Mouse (Mus musculus) T-helper 1 cell (primary cell): ENCODE results near the gene Prm2.

Experiments
- in situ Hi-C: fragments of 300-600 bp; cut with MboI, MseI; formaldehyde crosslinking; loops from one replicate; pipeline ENCODE4 v1.15.1; 2025; ENCODE audit warnings: high pct_unique_total_duplicates

Gene Prm2

DNA sequence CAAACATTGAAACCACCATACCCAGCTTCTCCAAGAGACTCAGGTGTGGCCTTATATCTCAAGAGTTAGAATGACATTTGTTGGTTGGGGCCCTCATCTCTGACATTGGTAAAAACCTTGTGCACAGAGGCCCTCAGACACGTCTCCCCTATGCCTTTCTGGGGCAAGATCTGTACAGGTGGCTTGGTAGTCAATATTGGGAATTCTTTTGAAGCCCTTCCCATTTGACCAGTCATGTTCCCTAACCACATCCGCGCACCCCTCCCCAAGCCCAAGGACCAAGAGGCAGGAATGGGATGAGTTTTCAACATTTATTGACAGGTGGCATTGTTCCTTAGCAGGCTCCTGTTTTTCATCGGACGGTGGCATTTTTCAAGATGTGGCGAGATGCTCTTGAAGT lies at the start of gene Prm2:
Prm2 (minus strand) TSS at position 101 of the 400 bp plus-strand sequence.
- in situ Hi-C loops, result no loop called here

DNA sequence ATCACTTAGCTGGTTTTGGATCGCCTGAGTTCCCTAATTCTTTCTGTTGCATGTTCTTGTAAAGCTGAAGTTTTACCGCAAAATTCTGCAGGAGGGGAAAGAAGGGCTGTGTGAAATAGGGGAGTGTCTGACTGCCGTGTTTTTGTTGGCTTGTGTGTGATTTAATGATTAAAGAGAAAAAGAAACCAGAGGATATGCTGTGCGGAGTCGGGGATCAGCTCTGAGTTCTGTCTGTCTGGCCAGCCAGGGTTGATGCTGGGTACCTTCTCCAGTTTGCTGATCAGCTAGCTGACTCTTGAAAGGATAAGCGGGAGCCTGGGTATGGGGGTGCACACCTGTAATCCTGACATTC lies 48.4 kb upstream of the Prm2 start:
- in situ Hi-C loops, result loop anchor here (10.0 kb wide), 1 partner anchor 179 kb away; no protein-coding TSS in a partner anchor

GRCm38 (mm10) chr16:10843486-10844318 lies 47.8 kb upstream of the Prm2 start:
- in situ Hi-C loops, result loop anchor here (10.0 kb wide), 1 partner anchor 179 kb away; no protein-coding TSS in a partner anchor

DNA sequence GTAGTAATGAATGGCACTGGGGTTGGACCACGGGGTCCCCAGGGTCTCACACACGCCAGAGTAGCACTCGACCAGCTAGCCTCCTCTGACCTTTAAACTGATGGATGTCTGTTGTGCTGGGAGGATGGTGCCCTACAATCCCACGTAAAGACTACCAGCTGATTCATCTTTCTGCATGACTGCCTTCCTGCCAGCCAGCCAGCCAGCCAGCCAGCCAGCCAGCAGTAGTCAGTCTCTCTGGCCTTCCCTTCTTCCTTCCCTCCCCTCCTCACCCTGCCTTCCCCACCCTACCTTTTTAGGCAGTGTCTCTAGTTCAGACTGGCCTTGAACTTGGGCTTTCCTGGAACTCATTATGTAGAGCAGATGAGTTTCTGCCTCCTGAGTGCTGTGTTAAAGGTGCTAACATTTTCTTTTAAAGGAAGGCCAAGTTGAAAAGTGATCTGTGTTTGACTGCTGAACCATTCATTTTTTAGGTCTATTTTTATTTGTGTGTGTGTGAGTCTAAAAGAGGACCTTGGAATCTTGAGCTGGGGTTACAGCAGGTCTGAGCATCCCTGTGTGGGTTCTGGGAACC lies 46.4 kb upstream of the Prm2 start:
- in situ Hi-C loops, result loop anchor here (10.0 kb wide), 1 partner anchor 178 kb away; no protein-coding TSS in a partner anchor

- in situ Hi-C loops, result loop anchor here (10.0 kb wide), 1 partner anchor 175 kb away; no protein-coding TSS in a partner anchor
Observed at GRCm38 (mm10) chr16:10840018-10840417, 44.1 kb upstream of the Prm2 start.

GRCm38 (mm10) chr16:10838487-10839245 lies 42.7 kb upstream of the Prm2 start:
- in situ Hi-C loops, result loop anchor here (5.0 to 10.0 kb wide), 2 partner anchors 51 to 424 kb away; partner anchors contain the start of genes Nubp1, Socs1 and Tnp2

- in situ Hi-C loops, result loop anchor here (5.0 to 10.0 kb wide), 2 partner anchors 51 to 423 kb away; partner anchors contain the start of genes Nubp1, Socs1 and Tnp2
Observed at GRCm38 (mm10) chr16:10837903-10838302, 42.0 kb upstream of the Prm2 start.

- in situ Hi-C loops, result loop anchor here (5.0 to 10.0 kb wide), 2 partner anchors 50 to 422 kb away; partner anchors contain the start of genes Nubp1, Socs1 and Tnp2
Observed at GRCm38 (mm10) chr16:10837250-10837649, 41.3 kb upstream of the Prm2 start.

GRCm38 (mm10) chr16:10836388-10836787 lies 40.5 kb upstream of the Prm2 start:
- in situ Hi-C loops, result loop anchor here (5.0 to 10.0 kb wide), 2 partner anchors 49 to 422 kb away; partner anchors contain the start of genes Nubp1, Socs1 and Tnp2

DNA sequence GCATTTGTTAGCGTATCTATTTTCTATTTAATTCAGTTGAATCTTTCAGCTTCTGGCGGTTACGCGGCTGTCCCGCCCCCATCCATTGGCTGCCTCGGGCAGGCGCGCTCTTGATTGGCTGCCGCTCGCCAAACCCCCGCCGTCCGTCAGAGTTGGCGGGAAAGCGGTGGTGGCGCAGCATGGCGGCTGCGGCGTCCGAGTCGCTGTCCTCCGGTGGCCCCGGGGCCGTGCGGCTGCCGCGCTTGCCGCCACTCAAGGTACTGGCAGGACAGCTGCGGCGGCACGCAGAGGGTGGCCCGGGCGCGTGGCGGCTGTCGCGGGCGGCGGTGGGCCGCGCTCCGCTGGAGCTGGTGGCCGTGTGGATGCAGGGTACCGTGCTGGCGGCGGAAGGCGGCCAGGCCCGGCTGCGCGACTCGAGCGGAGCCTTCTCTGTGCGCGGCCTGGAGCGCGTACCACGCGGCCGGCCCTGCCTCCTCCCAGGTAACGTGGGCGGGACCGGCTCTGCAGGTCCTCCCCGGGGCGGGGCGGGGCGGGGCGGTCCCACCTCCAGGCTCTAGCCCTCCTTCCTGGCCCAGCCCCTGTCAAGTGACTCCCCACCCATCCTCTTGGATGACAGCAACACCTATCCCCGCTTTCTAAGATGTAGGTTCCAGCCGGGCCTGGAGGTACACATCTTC lies 39.1 kb upstream of the Prm2 start, which contains the start of gene Rmi2:
Rmi2 (plus strand) TSS at position 149 of the 677 bp plus-strand sequence.
- in situ Hi-C loops, result loop anchor here (5.0 to 10.0 kb wide), 2 partner anchors 48 to 420 kb away; partner anchors contain the start of genes Nubp1, Socs1 and Tnp2

GRCm38 (mm10) chr16:10834542-10834910 lies 38.6 kb upstream of the Prm2 start:
- in situ Hi-C loops, result loop anchor here (10.0 kb wide), 1 partner anchor 420 kb away; the partner anchor contains the start of gene Nubp1

DNA sequence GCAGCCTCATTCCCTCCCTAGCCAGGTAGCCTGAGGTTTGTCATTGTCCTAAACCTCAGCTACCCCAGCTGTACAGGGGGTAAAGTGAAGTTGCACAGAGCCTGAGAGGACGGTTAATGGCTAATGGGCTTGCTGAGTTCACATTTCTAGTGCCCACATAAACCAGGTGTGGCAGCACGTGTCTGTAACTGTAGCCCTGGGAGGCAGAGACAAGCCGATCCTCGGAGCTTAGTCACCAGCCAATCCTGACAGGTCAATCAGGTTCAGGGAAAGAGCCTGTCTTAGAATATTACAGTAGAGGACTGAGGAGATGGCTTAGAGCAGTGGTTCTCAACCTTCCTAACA lies 32.5 kb upstream of the Prm2 start:
- in situ Hi-C loops, result no loop called here

GRCm38 (mm10) chr16:10827766-10828460 lies 32.0 kb upstream of the Prm2 start:
- in situ Hi-C loops, result no loop called here

- in situ Hi-C loops, result no loop called here
Observed at GRCm38 (mm10) chr16:10827269-10827668, 31.3 kb upstream of the Prm2 start.

DNA sequence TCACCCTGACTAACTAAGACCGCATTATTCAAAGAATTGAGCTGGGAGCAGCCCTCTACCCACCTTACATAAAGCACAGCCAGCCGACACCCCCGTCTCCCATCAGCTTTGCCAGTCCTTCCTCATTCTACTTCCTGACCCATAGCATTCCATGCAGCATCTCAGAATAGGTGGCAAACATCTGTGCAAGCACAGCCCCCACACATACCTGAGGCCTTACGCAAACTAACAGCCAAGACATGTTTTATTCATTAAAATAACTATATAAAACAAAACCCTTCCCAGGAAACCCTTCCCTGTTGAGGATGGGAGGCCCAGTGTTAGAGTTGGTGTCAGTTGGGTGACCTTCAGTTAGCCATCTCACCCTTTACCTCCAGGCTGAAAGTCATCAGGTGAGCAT lies 29.9 kb upstream of the Prm2 start:
- in situ Hi-C loops, result no loop called here

DNA sequence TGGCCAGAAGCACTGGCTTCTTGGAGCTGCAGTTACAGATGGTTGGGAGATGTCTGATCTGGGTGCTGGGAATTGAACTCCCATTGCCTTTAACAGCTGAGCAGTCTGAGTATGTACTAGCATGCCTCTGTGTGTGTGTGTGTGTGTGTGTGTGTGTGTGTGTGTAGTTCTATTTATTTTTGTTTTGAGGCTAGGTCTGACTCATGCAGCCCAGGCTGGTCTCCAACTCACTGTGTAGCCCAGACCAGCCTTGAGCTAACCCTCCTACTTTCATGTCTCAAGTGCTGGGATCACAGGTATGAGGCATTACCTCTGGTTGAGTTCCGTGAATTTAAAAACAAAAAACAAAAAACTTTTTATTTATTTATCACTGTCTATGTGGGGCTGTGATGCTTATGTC lies 28.6 kb upstream of the Prm2 start:
- in situ Hi-C loops, result loop anchor here (25.0 kb wide), 1 partner anchor 1987 kb away; the partner anchor contains the start of gene 1810013L24Rik

GRCm38 (mm10) chr16:10821387-10821786 lies 25.5 kb upstream of the Prm2 start:
- in situ Hi-C loops, result loop anchor here (25.0 kb wide), 1 partner anchor 1984 kb away; the partner anchor contains the start of gene 1810013L24Rik

GRCm38 (mm10) chr16:10819966-10820365 lies 24.0 kb upstream of the Prm2 start:
- in situ Hi-C loops, result loop anchor here (25.0 kb wide), 1 partner anchor 1983 kb away; the partner anchor contains the start of gene 1810013L24Rik

- in situ Hi-C loops, result loop anchor here (25.0 kb wide), 1 partner anchor 1981 kb away; the partner anchor contains the start of gene 1810013L24Rik
Observed at GRCm38 (mm10) chr16:10818579-10819135, 22.7 kb upstream of the Prm2 start.

- in situ Hi-C loops, result loop anchor here (25.0 kb wide), 1 partner anchor 1978 kb away; the partner anchor contains the start of gene 1810013L24Rik
Observed at GRCm38 (mm10) chr16:10814864-10815263, 18.9 kb upstream of the Prm2 start.
